Mouse (Mus musculus) kidney, adult 18-20 months (tissue): ENCODE results near the gene Iqsec2.
"Not testable (repeated sequence)": the region's sequence is repeated elsewhere in the genome, so short reads cannot be mapped to it uniquely, and the experiment has no call there.

Source experiments
- DNase-seq: peaks from one replicate; pipeline ENCODE4 v3.0.0; 2021

The Iqsec2 gene

GRCm38 (mm10) chrX:152179670-152180656 lies 35.9 kb downstream of the Iqsec2 start:
- DNase-seq = peak; percentile 19

- no peak for DNase-seq
Observed at GRCm38 (mm10) chrX:152187151-152187550, 43.1 kb downstream of the Iqsec2 start.

DNA sequence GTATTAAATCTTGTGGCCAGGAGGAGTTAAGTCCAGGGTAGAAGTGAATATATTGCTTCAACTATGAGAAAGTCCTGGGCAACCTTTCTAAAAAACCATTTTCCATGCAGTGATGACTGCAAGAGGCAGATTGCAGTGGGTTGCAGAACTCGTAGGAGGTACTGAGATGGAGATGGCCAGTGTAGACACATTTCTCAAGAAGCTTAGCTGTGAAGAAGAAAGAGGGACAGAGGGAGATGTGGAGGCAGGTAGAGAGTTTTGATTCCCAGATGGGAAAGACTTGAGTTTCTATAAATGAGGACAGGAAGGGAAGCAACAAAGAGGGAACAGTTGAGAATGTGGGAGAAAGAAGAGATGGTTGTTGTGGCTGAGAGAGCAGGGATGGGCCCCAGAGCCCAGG lies 47.2 kb downstream of the Iqsec2 start:
- no peak for DNase-seq

DNA sequence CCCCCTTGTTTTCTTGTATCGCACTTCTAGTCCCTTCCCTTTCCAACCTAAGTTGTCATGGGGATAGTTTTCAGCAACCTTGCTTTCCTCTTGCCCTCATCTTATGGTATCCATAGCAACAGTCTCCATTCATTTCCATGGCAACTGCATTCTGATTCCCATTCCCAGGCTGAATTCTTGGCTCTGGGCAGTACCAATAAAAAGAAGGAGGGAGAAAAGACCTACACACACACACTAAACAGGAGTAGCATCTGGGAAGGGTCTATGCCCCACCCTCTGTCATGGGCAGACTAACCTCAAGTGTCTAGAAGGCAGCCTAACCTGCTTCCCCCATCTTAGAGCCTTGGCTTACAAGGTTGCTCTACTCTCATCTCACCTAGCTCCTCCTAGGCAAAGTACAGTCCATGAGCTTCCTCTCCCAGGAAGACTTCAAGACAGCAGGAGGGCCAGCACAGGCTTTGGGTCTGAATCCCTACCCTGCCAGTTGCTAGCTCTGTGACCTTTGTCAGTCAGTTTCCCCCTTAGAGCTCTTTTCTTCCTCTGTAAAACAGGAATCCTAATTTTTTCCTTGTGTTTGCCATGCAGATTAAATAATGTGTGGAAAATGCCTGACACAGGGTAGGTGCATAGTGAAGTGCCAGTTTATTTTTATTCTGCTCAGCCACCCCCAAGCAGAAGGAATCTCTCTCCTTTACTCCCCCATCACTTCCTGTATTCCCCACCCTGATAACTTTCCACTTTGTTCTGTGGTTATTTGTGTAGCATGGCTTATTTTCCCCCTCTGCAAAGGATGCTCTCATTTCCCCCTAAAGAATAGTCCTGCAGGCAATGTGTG lies 54.0 kb downstream of the Iqsec2 start:
- no peak for DNase-seq

GRCm38 (mm10) chrX:152201737-152202421 lies 57.8 kb downstream of the Iqsec2 start:
- no peak for DNase-seq

GRCm38 (mm10) chrX:152202422-152203103 lies 58.5 kb downstream of the Iqsec2 start:
- no peak for DNase-seq

- DNase-seq = no peak
Observed at GRCm38 (mm10) chrX:152203247-152203646, 59.2 kb downstream of the Iqsec2 start.

- no peak for DNase-seq
Observed at GRCm38 (mm10) chrX:152205486-152205885, 61.4 kb downstream of the Iqsec2 start.

DNA sequence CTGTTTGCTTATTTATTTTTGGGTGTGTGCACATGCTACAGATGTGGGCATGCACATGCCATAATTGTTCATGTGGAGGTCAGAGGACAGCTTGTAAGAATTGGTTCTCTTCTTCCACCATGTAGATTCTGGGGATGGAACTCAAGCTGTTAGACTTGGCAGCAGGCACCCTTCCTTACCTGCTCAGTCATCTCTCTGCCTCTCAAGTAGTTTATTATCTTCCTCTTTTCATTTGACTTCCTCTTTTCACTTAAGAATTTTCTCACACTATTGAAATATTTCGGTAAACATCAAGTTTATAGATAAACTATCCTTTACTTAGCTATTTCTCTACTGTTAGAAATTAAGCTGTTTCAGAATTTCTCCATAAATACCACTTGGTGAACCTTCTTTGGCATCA lies 70.6 kb downstream of the Iqsec2 start:
- no peak for DNase-seq

GRCm38 (mm10) chrX:152218529-152218928 lies 74.5 kb downstream of the Iqsec2 start:
- DNase-seq = no peak

DNA sequence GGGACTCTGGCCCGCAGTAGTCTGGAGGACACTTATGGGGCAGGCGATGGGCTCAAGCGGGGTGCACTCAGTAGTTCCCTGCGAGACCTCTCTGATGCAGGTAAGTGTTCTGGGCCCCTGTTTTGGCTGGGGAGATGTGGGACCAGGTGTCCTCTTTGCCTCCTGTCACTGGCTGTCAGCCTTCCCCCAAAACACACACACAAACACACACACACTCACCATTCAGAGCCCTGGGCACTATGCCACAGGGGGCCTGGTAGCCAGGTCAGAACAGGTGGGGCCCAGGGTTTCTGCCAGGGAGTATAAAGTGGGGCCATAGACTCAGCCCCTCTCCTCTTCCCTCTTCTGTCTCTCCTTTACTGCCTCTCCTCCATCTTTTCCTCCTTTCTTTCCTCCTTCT lies 77.7 kb downstream of the Iqsec2 start:
- DNase-seq = no peak

- DNase-seq = no peak
Observed at GRCm38 (mm10) chrX:152222226-152222625, 78.2 kb downstream of the Iqsec2 start.

DNA sequence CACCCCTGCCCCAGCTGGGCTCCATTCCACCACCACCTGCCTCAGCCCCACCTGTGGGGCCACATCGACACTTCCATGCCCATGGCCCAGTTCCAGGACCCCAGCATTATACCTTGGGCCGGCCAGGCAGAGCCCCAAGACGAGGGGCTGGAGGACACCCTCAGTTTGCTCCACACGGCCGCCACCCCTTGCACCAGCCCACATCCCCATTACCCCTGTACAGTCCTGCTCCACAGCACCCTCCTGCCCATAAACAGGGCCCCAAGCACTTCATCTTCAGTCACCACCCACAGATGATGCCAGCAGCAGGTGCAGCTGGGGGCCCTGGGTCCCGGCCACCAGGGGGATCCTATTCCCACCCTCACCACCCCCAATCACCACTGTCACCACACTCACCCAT lies 79.2 kb downstream of the Iqsec2 start:
- no peak for DNase-seq

DNA sequence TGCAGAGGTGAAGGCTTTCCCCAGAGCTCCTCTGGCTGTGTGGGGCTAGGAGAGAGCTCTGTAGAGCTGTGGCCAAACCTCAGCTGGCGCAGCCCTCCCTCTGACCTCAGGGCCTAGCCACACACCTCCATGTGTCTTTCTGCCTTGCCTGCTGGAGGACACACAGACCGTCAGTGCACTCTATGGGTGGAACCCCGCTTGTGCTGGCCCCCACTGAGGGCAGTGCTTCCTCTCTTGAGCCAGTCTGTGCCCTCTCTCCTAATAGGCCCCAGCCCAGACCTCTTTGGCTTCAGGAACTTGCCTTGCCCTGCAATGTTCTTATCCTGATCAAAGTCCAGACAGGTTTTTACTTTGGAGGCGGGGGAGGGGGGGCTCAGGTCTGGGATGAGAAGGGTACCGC lies 80.2 kb downstream of the Iqsec2 start:
- DNase-seq = no peak

DNA sequence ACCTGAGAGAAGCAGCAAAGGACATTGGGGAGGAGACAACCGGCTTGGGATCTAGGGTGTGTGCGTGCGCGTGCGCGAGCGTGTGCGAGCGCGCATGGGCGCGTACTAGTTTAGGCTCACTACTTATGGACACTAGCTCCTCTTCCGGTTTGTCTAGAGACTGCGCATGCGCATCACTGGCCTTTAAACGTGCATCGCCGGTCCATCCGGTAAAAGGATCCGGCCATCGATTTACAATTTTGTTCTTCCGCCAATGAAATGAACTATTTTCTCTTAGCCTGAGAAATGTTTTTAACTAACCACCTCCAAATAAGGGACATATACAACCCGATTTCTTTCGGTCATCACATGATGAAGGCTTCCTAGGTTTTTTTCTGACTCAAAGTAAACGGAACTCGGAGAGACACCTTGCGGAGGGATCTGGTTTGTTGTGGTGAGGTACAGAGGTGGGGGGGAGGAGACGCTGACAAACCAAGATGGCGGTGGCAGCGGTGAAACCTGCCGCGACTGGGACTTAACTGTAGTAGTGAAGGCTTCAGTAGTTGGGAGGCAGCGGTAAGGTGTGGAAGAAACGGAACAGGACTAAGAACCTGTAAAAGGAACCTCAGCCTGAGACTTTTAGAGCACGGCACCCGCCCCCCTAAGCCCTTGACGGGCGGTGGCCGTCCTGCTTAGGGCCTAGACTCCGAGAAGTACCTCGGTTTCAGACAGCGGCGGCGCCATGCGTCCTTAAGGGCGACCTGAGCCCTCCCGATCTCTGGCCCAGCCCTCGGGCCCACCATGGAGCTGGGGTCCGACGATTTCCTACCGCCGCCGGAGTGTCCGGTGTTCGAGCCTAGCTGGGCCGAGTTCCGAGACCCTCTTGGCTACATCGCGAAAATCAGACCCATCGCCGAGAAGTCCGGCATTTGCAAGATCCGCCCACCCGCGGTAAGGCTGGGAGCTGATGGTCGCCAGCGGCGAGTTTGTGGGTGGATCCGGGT lies 89.0 kb downstream of the Iqsec2 start, which contains the start of gene Kdm5c:
Gene Kdm5c, plus strand, starts transcription at position 240 of the 983 bp plus-strand sequence.
- DNase-seq = peak; percentile 97

DNA sequence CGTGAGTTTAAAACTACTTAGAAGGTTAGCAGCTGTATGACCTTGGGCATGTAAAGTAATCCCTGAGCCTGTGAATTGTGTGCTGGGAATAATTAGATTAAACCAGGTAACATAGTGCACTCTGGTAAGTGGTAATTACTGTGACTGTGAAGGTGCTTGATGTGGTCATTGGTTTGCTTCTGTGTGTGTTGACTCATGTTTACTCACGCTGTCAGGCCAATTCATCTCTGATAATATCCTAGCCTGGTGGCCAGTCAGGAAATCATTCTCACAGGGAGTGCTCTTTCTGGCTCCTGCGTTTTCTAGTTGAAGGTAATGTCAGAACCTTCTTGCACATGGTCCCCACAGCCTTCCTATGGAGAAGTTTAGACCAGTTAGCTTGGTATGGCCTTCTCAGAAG lies 90.1 kb downstream of the Iqsec2 start:
- DNase-seq = no peak

DNA sequence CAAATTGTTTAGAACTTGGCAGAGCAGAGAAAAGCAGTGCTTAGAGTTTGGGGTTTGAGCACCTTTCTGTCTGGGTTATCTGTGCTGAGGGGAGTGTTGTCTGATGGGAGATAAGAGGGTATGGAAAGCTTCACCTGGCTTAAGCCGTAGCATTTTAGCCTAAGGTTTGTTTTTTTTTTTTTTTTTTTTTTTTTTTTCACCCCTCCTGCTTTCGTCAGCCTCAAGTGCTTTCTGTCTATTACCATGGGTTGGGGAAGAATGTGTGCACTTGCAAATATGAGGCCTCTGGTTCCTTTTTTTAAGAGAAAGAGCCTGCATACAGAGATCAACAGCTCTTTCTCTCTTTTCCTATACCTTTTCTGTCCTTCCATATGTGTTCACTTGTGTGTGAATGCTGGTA lies 91.7 kb downstream of the Iqsec2 start:
- DNase-seq = no peak

DNA sequence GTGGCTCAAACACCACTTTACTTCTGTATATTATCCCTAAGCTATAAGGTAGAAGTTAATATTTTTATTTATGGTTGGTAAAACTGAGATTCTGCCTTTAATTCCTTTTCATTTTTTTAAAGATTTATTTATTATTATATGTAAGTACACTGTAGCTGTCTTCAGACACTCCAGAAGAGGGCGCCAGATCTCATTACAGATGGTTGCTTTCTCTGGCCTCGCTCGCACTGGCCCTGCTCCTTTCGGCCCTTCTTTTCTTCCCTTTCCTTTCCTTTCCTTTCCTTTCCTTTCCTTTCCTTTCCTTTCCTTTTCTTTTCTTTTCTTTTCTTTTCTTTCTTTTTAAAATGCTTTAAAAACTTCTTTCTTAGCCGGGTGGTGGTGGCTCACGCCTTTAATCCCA lies 99.1 kb downstream of the Iqsec2 start:
- not testable (repeated sequence) for DNase-seq

GRCm38 (mm10) chrX:152244492-152245189 lies 100.6 kb downstream of the Iqsec2 start:
- no peak for DNase-seq

DNA sequence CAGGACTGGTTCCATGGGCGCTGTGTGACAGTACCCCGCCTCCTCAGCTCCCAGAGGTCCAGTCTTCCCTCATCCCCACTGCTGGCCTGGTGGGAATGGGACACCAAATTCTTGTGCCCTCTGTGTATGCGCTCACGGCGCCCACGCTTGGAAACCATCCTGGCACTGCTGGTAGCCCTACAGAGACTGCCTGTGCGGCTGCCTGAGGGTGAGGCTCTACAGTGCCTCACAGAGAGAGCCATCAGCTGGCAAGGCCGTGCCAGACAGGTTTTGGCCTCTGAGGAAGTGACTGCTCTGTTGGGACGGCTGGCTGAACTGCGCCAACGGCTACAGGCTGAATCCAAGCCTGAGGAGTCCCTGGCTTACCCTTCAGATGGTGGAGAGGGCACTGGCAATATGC lies 127.1 kb downstream of the Iqsec2 start:
- DNase-seq = no peak
